Mouse (Mus musculus) liver, embryonic 14.5 days (tissue): ENCODE measurements around the gene Timp2. TPM values are rescaled to one million over a fixed set of nuclear protein-coding genes. Genes with fewer than 3 reads are reported as not detected.

Experiments
- ATAC-seq: fragments of 200-750 bp; cut with Nextera tagmentation; 2 replicates; pipeline ENCODE4 v1.8.0; 2017; ENCODE audit warnings: moderate number of reproducible peaks, mild to moderate bottlenecking, moderate library complexity; ENCODE audit not compliant: insufficient read depth
- DNase-seq, 3 experiments: peaks; one replicate each; pipeline ENCODE4 v3.0.0-alpha.2; 2012 to 2013; ENCODE audit warnings: low read depth in 3 of 3, low spot score in 3 of 3
- H3K27ac ChIP-seq: fragments of 300-500 bp; sonication (generic); 2 replicates; pipeline ENCODE4 v1.5.1; 2014; ENCODE audit warnings: moderate library complexity, mild to moderate bottlenecking, control low read depth, inconsistent platforms
- H3K27me3 ChIP-seq: fragments of 300-500 bp; sonication (generic); 2 replicates; pipeline ENCODE4 v1.6.1; 2014; ENCODE audit warnings: mild to moderate bottlenecking, low read length, moderate library complexity; ENCODE audit not compliant: control insufficient read depth, insufficient read depth
- H3K36me3 ChIP-seq: fragments of 300-500 bp; sonication (generic); replicated peaks from 2 replicates; pipeline ENCODE4 v1.6.1; 2014; ENCODE audit warnings: low read depth; ENCODE audit not compliant: control insufficient read depth, insufficient read depth
- H3K4me1 ChIP-seq, 2 experiments: fragments of 200-500 bp in 1 of 2; fragments of 300-500 bp in 1 of 2; sonication (generic) in 1 of 2; replicated peaks; 2 replicates each; pipeline ENCODE4 v1.6.1; 2012 to 2014; ENCODE audit warnings: antibody characterized with exemption in 1 of 2, inconsistent platforms in 1 of 2, low read length in 1 of 2; ENCODE audit not compliant: control insufficient read depth in 2 of 2, insufficient read depth in 2 of 2
- H3K4me2 ChIP-seq: fragments of 300-500 bp; sonication (generic); 2 replicates; pipeline ENCODE4 v1.6.1; 2014; ENCODE audit warnings: low read depth, mild to moderate bottlenecking, control low read depth, moderate library complexity
- H3K4me3 ChIP-seq, 2 experiments: fragments of 200-500 bp in 1 of 2; fragments of 300-500 bp in 1 of 2; sonication (generic) in 1 of 2; 2 replicates each; pipeline ENCODE4 v1.5.1; 2012 to 2014; ENCODE audit warnings: low read depth in 2 of 2, low read length in 2 of 2, mild to moderate bottlenecking in 2 of 2, control low read depth in 1 of 2, inconsistent platforms in 1 of 2, moderate library complexity in 1 of 2; ENCODE audit not compliant: insufficient read depth in 1 of 2
- H3K9ac ChIP-seq: fragments of 300-500 bp; sonication (generic); replicated peaks from 2 replicates; pipeline ENCODE4 v1.6.1; 2014; ENCODE audit warnings: mild to moderate bottlenecking, control low read depth, moderate library complexity
- H3K9me3 ChIP-seq: fragments of 300-500 bp; sonication (generic); 2 replicates; pipeline ENCODE4 v1.6.1; 2016; ENCODE audit warnings: low read length, mixed read lengths; ENCODE audit not compliant: control insufficient read depth
- CTCF ChIP-seq: IDR thresholded peaks from 2 replicates; pipeline ENCODE4 v1.5.1; 2016; ENCODE audit warnings: antibody characterized with exemption, low read depth, control low read depth
- EP300 ChIP-seq: IDR thresholded peaks from 2 replicates; pipeline ENCODE4 v1.6.1; 2016; ENCODE audit warnings: antibody characterized with exemption, low read depth
- WGBS: fragments of 180-500 bp; shearing (Covaris S2); extraction: QIAGEN DNeasy Blood & Tissue Kit; methylation state at CpG from one replicate; pipeline ENCODE4 v1.1.7; 2014; ENCODE audit not compliant: insufficient replicate concordance; 5-methylcytosine and 5-hydroxymethylcytosine counted together
- polyA plus RNA-seq, 2 experiments: library from polyadenylated mRNA; depleted of rRNA in 1 of 2; stranded (reverse) in 1 of 2; unstranded in 1 of 2; fragments of >200 nt; fragmentation: Nextera tagmentation in 1 of 2; extraction: Ambion mirVana in 1 of 2; gene quantifications; 2 replicates each; pipeline versions ENCODE4 v1.2.1 to v1.2.3; 2012 to 2014

Timp2 gene
- polyA plus RNA-seq, 2 experiments = 3.2 to 4.6 TPM

DNA sequence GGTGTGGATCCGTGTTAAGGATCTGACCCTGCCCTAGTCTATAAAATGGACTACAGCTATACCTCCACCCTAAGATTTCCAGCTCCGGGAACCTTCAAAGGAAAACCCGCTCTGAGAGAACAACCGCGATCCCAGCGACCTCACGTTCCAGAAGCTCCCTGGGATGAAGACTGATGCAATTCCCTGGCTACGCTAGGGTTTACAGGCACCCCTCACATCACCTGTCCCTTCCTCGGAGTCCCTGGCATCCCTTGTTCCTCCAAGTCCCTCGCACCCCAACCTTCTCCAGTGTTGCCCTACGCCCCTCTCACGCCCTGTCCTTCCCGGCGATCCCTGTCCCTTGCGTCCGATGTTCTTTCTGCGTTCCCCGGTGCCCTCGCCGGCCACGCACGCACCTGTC is 66.0 kb downstream of the Timp2 start:
- H3K27ac ChIP-seq = peak overlapping the region; percentile 6; the same call in 1 of the 2 replicates
- no peaks in the 10 kb centered on the region for H3K27me3 ChIP-seq
- under 1% methylated on average over 22 of the region's 22 CpGs for WGBS
- H3K4me2 ChIP-seq = peak overlapping the region; percentile 95
- peak overlapping the region; percentile 77 for H3K9ac ChIP-seq
- peak; percentile 4; the same call in 1 of the 2 replicates for ATAC-seq
- no peak for TF ChIP-seq EP300
- no peak for TF ChIP-seq CTCF
- no peaks in the 10 kb centered on the region for H3K9me3 ChIP-seq
- peaks cover 13% of the 10 kb centered on the region; the same call in 1 of the 2 replicates for H3K36me3 ChIP-seq
- H3K4me3 ChIP-seq = peak overlapping the region; percentile 66 to 85
- H3K4me1 ChIP-seq = peaks cover 7 to 12% of the 10 kb centered on the region in 2 experiments
- no peak for DNase-seq

DNA sequence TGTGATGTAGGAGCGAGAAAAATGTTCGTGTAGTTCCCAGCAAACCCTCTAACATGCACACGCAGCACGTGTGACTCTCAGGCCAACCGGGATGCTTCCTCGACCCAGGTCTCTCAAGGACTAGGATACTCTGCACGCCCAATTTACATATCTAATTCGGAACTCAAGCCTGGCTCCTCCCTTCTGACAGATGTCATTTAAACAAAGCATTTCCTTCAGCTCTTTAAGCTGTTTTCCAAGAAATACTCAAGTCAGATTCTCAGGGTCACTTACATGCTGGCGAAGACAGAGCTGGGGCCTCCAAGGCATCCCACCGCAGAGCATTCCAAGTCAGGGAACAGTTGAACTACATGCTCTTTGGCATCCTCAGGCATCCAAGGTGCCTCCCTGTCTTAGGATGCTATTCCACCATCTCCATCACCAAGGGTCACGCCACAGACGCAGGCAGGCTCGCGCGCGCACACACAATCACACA is 66.5 kb downstream of the Timp2 start:
- Histone ChIP-seq H3K27ac (no peak overlapping the region), H3K9ac (peak overlapping the region; percentile 77), H3K27me3 (no peaks in the 10 kb centered on the region), H3K4me3 (peak overlapping the region; percentile 66 to 85), H3K9me3 (no peaks in the 10 kb centered on the region), H3K36me3 (peaks cover 13% of the 10 kb centered on the region; the same call in 1 of the 2 replicates), H3K4me2 (peak overlapping the region; percentile 95), H3K4me1 (peaks cover 7 to 12% of the 10 kb centered on the region in 2 experiments)
- peak in 2 of 3 experiments; percentile 26 to 49 for DNase-seq
- TF ChIP-seq CTCF (no peak), EP300 (no peak)
- ATAC-seq = no peak
- WGBS = under 1% methylated on average over 16 of the region's 16 CpGs

DNA sequence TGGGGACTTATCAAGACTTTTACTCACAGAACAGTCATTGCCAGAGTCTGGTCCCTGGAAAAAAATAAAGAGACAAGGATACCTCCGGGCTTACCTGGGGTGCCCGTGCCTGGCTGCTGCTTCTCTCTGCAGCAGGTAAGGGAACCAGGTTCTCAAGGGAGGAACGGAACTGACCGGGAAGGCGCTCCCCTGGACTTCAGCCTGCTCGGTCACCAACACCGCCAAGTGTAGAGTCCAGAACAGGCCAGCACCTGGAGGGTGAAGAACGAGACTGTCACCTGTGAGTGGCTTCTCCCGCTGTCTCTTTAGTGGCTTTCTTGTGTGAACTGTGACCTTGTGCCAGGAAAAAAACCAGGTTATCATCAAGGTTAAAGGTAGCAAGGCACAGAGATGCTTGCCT is 68.0 kb downstream of the Timp2 start:
- 83% methylated on average over 9 of the region's 9 CpGs for WGBS
- DNase-seq (no peak), ATAC-seq (no peak)
- H3K27ac ChIP-seq = no peak overlapping the region
- H3K27me3 ChIP-seq = no peaks in the 10 kb centered on the region
- TF ChIP-seq CTCF (no peak), EP300 (no peak)
- H3K9ac ChIP-seq = no peak overlapping the region
- no peak overlapping the region for H3K4me3 ChIP-seq
- no peaks in the 10 kb centered on the region for H3K9me3 ChIP-seq
- no peak overlapping the region for H3K4me2 ChIP-seq
- H3K4me1 ChIP-seq = peaks cover 7 to 12% of the 10 kb centered on the region in 2 experiments
- H3K36me3 ChIP-seq = peaks cover 22% of the 10 kb centered on the region

DNA sequence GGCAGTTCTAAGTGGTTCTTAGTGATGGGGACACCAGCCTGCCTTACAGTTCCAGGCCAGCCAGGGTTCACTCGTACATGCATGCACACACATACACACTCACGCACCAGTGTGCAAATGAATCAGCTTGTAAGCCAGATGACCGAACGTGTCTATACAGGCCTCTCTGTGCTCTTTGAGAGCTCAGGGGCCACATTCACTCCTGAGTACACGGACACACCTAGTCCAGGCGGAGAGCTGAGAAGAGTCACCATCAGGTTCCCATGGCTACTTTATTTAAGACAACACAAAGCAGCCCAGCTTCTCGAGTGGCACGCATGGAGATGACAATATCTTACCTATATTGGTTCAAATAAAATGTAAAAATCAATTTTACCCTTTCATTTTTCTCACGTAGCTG is 69.1 kb downstream of the Timp2 start:
- no peak for ATAC-seq
- Histone ChIP-seq H3K27ac (no peak overlapping the region), H3K4me2 (no peak overlapping the region), H3K9me3 (no peaks in the 10 kb centered on the region), H3K4me1 (peaks cover 7 to 12% of the 10 kb centered on the region in 2 experiments), H3K9ac (no peak overlapping the region), H3K27me3 (no peaks in the 10 kb centered on the region), H3K36me3 (peaks cover 24% of the 10 kb centered on the region), H3K4me3 (no peak overlapping the region)
- no peak for TF ChIP-seq EP300
- TF ChIP-seq CTCF = no peak
- no peak for DNase-seq
- 80% methylated on average over 9 of the region's 9 CpGs for WGBS

DNA sequence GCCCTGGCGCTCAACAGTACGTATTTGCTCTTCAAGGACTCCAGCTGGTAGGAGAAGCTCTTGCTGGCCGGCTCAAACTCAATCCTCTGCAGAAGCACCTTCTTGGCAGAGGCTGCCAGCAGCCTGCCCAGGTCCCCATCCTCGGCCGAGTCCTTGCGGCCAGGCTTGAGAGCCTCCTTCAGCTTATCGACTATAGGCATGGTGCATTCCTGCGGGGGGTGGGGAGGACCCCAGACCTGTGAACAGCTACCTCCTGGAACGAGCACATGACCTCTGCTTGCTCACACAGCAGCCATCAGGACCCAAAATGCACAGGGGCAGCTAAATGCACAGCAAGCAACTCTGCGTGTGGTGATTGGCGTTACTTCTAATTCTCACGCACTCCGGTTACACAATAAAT is 69.7 kb downstream of the Timp2 start:
- H3K4me2 ChIP-seq = no peak overlapping the region
- H3K36me3 ChIP-seq = peaks cover 24% of the 10 kb centered on the region
- no peak overlapping the region for H3K9ac ChIP-seq
- no peaks in the 10 kb centered on the region for H3K9me3 ChIP-seq
- peaks cover 7 to 12% of the 10 kb centered on the region in 2 experiments for H3K4me1 ChIP-seq
- no peak overlapping the region for H3K4me3 ChIP-seq
- H3K27me3 ChIP-seq = no peaks in the 10 kb centered on the region
- DNase-seq = no peak
- no peak for TF ChIP-seq CTCF
- TF ChIP-seq EP300 = no peak
- 84% methylated on average over 13 of the region's 13 CpGs for WGBS
- no peak for ATAC-seq
- no peak overlapping the region for H3K27ac ChIP-seq
